Comparison of ENCODE assay signal across 8 mouse cellular contexts in genomic region chr2:156732109-156732508, GRCm38 (mm10). TPM values are rescaled to one million over a fixed set of nuclear protein-coding genes. Genes with fewer than 3 reads are reported as not detected.
DNase-seq lines count a peak whose midpoint lies in the region; ATAC-seq lines count a peak whose summit lies in the region.

No protein-coding gene starts in this region.

- H3K4me3 ChIP-seq in midbrain, embryonic 10.5 days: no peak overlapping the region
- no peak overlapping the region for H3K4me3 ChIP-seq in midbrain, embryonic 11.5 days (ENCODE audit: low read depth, low read length)

- peaks cover 24% of the 10 kb centered on the region for H3K36me3 ChIP-seq in midbrain, embryonic 10.5 days
- no peaks in the 10 kb centered on the region; the same call in 1 of the 2 replicates for H3K36me3 ChIP-seq in midbrain, embryonic 11.5 days (ENCODE audit: control insufficient read depth, insufficient read depth, low read length)

- WGBS in midbrain, embryonic 10.5 days: 82% methylated on average over 6 of the region's 6 CpGs
- WGBS in midbrain, embryonic 11.5 days: 83% methylated on average over 6 of the region's 6 CpGs

- H3K27ac ChIP-seq in midbrain, embryonic 10.5 days (replicated peaks): peak overlapping the region; percentile 28; the same call in 1 of the 2 replicates
- H3K27ac ChIP-seq in midbrain, embryonic 11.5 days (ENCODE audit: low read depth, low read length): no peak overlapping the region

- ATAC-seq in midbrain, embryonic 11.5 days (ENCODE audit: low FRiP score): no peak
- ATAC-seq in inflammation-experienced regulatory T-cells, adult 6 months: no peak

- no peaks in the 10 kb centered on the region for H3K9me3 ChIP-seq in midbrain, embryonic 10.5 days (replicated peaks)
- H3K9me3 ChIP-seq in midbrain, embryonic 11.5 days (ENCODE audit: control insufficient read depth, low read length): no peaks in the 10 kb centered on the region

- H3K9ac ChIP-seq in midbrain, embryonic 11.5 days (ENCODE audit: low read length): no peak overlapping the region

- H3K4me1 ChIP-seq in midbrain, embryonic 10.5 days: peaks cover 45% of the 10 kb centered on the region
- H3K4me1 ChIP-seq in midbrain, embryonic 11.5 days (ENCODE audit: control insufficient read depth, insufficient read depth, low read length): peaks cover 3% of the 10 kb centered on the region; the same call in 1 of the 2 replicates

- no peak for DNase-seq in midbrain, embryonic 10.5 days (ENCODE audit: low spot score)
- no peak for DNase-seq in midbrain, embryonic 11.5 days (ENCODE audit: low spot score, missing footprints)
- DNase-seq in fibroblast of lung, adult 2 months (ENCODE audit: low read depth): peak; percentile 99
- DNase-seq in heart, postnatal 36 days: peak; percentile 70 to 75
- DNase-seq in layer of hippocampus, postnatal 36 days: peak; percentile 72 to 76
- peak; percentile 48 for DNase-seq in right cerebral cortex, postnatal 14 days
- DNase-seq in spleen, adult 18-20 months: no peak

- no peaks in the 10 kb centered on the region for H3K27me3 ChIP-seq in midbrain, embryonic 10.5 days (ENCODE audit: low read depth, poor library complexity, severe bottlenecking)
- no peaks in the 10 kb centered on the region for H3K27me3 ChIP-seq in midbrain, embryonic 11.5 days (ENCODE audit: control insufficient read depth, insufficient read depth, low read length)

- H3K4me2 ChIP-seq in midbrain, embryonic 11.5 days: no peak overlapping the region

- intact Hi-C loops in heart, postnatal 36 days (cut with DNase I): loop anchor here (5.0 kb wide), 1 partner anchor 125 kb away; the partner anchor contains the start of gene 4930518I15Rik

RNA-seq across cellular contexts. Expression of gene Myl9, which starts 43.1 kb away (rescaled TPM):
- 83.4 and 120 TPM in 2 replicates for polyA plus RNA-seq in midbrain, embryonic 10.5 days (2016; fragmentation: Nextera tagmentation; extraction: Ambion mirVana)
- polyA plus RNA-seq in midbrain, embryonic 11.5 days (2014; fragmentation: Nextera tagmentation; extraction: Ambion mirVana): 112 and 118 TPM in 2 replicates
- 100 to 1,000 TPM in 1 of 2 experiments, 10 to 100 TPM in 1; 97.9 to 115 TPM for total RNA-seq in heart, postnatal 36 days (2021)
- 10 to 100 TPM; 16.3 to 17.0 TPM for total RNA-seq in layer of hippocampus, postnatal 36 days (2021)
- polyA plus RNA-seq in inflammation-experienced regulatory T-cells, adult 6 months (2017; shearing (Covaris generic)): not detected

Comparison
In these comparisons a context has a peak if more than half of its experiments do, and no peak if none do; other contexts are left out.
1. DNase-seq: peak in fibroblast of lung, adult 2 months (single experiment), heart, postnatal 36 days (2 of 2), layer of hippocampus, postnatal 36 days (2 of 2) and right cerebral cortex, postnatal 14 days (single experiment); none in midbrain, embryonic 10.5 days (single experiment), midbrain, embryonic 11.5 days (single experiment) and spleen, adult 18-20 months (0 of 2).
2. RNA of gene Myl9, which starts 43.1 kb away (polyA plus RNA-seq): 112 to 118 TPM in midbrain, embryonic 11.5 days and 83.4 to 120 TPM in midbrain, embryonic 10.5 days; not detected in inflammation-experienced regulatory T-cells, adult 6 months; every median in the first group is over 10 times any median in the second.